Mouse (Mus musculus): ENCODE results near the gene Slc26a6.

DNA sequence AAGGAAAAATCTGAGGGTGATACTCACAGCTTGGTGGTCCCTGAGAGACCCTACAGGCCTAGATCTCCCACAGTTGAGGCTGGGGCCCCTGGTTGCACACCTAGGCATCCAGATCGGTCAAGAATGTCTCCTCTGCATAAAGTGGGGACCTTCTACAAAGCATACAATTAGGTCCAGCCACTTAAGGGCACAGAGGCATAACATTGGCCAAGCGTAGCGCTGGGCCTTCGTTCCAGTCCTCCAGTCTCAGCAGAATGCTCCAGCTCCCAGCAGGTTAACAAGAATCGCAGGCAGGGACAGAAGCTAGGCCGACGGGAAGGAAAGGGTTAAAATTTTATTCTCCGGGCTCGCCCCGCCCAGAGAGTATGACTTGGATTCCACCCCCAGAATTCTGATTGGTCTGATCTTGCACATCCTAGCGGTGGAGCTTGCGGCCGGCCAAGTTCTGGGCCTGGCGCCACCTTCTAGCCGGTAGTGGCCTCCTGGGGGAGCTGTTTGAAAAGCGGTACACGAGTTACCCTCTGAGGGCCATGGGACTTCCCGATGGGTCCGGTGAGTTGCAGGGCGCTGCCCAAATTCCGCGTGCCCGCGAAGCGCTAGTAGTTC lies 655 bp downstream of the Slc26a6 start:
- TF ChIP-seq CTCF (IDR thresholded peaks at IDR 0.05; ENCODE audit: extremely low read depth, insufficient read length, insufficient replicate concordance, low read depth, low read length), result peak; percentile 88
- TF ChIP-seq POLR2A (IDR thresholded peaks at IDR 0.05; ENCODE audit: low read depth, low read length), result peak; percentile 62; the same call in 1 of the 2 replicates
